Mouse (Mus musculus) heart, adult 11 months (tissue): Measurements from ENCODE around the gene Dbp.

ENCODE experiments used
- DNase-seq: peaks from one replicate; pipeline ENCODE4 v3.0.0; 2022

The Dbp gene

DNA sequence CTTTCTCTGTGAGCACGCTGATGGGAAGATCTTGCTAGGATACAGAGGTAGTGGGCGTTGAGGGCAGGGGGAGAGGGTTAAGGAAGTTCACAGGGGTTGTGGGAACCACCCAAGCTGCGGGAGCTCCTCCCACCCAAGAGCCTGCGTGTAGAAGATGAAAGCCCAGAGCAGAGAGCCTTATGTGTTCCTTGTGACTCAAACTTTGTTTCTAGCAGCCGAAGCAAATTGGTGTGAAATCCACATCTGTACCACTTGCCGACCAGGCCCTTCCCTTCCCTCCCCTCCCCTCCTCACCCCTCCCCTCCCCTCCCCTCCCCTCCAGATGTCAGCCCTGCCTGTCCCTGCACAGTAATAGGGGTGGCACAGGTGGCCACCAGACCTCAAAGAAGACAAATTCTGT lies 9.8 kb upstream of the Dbp start:
- DNase-seq, result no peak

DNA sequence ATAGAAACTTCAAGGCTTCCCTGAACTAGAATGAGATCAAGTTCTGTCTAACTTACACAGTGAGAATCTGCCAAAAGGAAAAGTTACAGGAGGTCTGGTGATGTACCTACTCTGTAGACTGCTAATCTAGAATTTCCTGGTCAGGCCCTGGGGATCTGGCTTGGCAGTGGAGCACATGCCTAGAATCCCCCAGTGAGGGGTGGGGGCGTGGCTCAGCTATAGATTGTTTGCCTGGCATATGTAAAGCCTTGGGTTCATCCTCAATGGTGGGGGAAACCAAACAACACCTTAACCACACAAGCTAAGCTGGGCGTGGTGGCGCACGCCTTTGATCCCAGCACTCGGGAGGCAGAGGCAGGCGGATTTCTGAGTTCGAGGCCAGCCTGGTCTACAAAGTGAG lies 7.0 kb upstream of the Dbp start:
- DNase-seq, result peak; percentile 89

DNA sequence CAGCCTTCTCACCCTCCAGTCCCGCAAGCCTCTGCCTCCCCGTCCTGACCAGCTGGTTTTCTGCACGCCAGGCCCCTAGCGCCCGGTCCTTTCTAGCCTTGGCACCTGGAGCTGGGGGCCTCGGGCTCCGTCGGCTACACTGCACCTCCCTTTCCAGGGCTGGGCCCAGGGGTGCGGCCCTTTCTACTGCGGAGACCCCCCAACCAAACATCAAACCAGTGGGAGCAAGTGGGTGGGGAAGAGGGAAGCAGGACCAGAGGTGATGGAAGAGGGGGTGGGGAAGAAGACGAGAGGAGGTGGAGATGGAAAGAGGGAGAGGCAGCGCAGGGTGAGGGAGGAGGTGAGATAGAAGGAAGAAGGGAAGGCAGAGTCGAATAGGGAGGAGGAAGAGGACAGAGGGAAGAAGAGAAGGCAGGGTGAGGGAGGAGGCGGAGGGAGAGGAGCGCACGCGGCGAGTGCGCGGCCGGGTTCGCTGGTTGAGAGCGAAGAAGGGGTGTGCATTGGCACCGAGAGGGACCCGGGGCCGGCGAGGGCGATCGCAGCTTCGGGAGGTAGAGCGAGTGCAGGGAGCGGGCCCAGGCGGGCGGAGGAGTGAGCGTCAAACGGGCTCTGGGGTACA lies 5.3 kb upstream of the Dbp start, which contains the start of gene Car11:
Car11 (plus strand) TSS at position 321 of the 619 bp plus-strand sequence.
- DNase-seq, result peak; percentile 95

DNA sequence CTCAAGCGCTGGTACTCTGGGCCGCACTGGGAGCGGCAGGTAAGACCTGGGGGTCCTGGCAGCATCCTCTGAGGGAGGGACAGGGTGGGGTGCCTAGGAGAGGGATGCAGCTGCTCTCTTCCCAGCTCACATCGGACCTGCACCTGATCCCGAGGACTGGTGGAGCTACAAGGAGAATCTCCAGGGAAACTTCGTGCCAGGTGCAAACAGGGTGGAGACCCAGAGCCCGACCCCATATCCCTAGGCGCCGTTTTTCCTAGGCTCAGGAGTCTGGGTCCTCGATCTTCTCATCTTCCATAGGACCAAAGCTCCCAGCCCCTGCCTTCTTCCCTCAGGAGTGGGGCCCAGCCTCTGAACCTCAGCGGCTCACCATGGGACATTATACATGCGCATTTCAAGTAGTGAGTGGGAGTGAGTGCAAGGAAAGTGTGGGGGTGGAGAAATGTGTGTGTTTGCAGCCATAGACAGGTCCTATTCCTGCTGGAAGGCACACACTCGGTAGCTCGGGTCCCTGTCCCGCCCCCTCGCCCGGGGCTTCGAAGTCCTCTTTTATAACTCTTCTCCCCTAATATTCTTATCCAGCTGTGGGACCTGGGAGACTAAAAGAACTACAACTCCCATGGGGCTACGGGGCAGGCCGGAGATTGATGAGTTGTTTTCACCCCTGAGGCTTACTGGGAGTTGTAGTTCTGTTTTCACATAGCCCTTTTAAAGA lies 4.4 kb upstream of the Dbp start:
- peak; percentile 99 for DNase-seq

DNA sequence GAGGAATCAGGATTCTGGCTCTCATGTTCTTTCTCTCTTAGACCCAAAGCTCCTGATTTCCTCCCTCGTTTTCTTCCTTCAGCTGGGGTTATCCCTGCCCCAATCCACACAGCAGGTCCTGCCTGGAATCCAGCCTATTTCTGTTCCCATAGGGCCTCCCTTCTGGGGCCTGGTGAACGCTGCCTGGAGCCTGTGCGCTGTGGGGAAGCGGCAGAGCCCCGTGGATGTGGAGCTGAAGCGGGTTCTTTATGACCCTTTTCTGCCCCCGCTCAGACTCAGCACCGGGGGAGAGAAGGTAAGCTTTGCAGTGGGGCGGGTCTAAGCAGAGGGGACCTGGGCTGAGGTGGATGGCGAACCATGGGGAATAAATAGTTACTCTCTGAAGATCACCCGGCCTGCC lies 3.8 kb upstream of the Dbp start:
- DNase-seq, result peak; percentile 97

DNA sequence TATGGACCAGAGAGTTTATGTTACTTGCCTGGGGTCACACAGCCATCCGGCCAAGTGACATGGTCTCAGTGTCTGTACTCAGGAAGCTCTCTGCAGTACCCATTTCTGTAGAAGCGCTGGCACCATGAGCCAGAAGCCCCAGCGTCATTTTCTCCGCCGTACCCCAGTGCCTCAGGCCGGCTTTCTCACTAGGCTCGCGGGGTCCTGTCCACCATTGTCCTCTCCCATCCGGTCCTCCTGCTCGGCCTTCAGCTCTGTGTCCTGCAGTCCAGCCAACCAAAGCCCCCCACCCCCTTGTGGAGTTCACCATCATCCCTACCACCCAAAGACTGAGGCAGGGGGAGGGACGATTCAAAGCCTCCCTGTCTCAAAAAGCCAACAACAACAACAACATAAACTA lies 3.3 kb upstream of the Dbp start:
- peak; percentile 96 for DNase-seq

DNA sequence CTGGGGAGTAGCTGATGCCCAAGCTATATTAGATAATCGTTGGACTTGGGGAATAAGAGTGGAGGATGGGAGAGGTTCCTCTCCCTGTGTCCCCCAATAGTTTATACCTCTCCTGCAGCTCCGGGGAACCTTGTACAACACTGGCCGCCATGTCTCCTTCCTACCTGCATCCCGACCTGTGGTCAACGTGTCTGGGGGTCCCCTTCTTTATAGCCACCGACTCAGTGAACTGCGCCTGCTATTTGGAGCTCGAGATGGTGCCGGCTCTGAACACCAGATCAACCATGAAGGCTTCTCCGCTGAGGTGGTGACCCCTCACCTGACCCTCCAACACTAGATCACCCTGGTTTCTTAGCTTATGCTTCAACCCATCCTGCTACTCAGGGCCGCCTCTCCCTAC lies 2.6 kb upstream of the Dbp start:
- DNase-seq, result peak; percentile 95

DNA sequence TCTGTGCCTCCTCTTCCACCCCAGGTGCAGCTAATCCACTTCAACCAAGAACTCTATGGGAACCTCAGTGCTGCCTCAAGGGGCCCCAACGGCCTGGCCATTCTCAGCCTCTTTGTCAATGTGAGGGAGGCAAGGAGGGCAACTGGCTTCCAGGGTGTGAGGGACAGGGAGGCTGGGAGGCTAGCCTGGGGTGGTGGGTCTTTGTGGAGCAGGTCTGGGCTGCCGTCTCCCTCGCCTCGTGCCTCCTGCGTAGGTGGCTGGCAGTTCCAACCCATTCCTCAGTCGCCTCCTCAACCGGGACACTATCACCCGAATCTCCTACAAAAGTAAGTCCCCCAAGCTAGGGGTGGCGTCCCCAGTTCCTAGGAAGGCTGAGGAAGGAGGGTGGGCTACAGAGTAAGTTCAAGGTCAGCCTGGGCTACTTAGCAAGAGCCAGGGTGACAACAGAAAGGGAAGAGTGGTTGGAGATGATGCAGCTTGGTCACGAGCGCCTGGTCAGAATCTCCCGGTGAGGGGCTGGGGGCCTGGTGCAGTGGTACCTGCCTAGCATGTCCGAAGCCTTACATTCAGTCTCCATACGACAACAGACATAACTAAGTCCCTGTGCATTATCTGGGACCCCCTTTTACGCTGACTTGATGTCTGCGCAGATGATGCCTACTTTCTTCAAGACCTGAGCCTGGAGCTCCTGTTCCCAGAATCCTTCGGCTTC lies 1.9 kb upstream of the Dbp start:
- DNase-seq, result peak; percentile 96

DNA sequence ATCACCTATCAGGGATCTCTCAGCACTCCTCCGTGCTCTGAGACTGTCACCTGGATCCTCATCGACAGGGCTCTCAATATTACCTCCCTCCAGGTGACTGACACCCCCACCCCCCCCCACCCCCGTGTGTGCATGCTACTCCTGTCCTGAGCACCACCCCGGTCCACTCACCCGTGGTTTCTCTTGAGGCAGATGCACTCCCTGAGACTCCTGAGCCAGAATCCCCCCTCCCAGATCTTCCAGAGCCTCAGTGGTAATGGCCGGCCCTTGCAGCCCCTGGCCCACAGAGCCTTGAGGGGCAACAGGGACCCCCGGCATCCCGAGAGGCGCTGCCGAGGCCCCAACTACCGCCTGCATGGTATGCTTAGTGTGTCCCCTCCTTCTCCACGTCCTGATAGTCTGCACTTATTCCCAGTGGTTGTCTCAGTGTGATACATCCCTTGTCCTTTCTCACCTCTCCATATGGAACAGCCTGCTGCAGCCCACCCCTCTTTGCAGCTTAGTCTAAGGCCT lies 1.3 kb upstream of the Dbp start:
- peak; percentile 98 for DNase-seq

DNA sequence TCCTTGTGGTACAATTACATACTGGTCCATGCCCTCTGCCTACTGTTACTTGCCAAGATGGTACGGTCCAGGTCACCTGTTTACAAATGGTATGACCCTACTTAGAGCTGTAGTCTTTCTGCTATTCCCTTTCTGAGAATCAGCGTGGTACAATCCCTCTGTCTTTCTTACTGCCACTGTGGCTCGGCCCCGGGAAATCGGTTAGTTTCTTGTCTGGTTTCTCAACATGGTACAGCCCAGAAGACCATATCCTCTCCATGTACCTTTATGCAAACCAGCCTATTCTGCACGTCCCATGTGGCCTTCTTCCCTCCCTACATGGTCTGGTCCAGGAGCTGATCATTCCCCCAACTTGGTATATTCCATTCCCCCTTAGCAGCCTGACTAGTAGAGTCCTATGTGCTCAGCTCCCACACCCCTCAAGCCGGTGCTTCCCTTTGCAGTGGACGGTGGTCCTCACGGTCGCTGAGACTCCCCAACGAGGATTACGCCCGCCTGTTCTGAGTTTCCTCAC lies 785 bp upstream of the Dbp start:
- DNase-seq, result peak; percentile 99

DNA sequence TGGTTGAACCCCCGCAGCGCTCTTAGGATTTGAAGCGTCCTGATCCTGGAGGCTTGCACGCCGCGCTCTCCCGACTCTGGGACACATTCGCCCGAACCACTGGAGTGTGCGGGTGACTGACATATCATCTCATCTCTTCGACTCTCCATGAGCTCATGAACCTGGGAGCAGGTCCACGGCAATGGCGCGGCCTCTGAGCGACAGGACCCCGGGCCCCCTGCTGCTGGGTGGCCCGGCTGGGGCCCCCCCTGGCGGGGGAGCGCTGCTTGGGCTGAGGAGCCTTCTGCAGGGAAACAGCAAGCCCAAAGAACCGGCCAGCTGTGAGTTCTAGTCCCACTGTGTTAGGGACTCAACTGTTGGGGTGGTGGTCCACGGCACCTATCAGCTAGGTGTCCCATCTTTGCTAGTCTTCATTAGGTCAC lies 566 bp downstream of the Dbp start:
- no peak for DNase-seq

DNA sequence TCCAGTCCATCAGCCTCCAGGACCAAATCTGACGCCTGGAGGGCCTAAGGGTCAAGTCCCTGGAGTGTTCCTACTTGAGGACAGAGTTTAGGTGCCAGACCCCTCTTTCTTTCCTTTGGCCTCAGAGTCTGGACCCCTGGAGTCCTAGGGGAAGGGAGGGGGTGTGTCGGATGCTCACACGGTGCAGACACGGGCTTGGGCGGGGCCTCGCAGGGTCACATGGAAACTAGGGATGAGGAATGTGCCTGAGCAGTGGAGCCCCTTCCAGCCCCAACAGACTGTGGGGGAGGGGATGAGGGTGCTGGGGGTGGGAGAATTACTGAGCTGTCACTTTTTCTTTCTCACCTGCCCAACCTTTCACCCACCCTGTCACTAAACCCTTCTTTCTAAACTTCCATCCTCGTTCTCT lies 989 bp downstream of the Dbp start:
- DNase-seq, result peak; percentile 100

DNA sequence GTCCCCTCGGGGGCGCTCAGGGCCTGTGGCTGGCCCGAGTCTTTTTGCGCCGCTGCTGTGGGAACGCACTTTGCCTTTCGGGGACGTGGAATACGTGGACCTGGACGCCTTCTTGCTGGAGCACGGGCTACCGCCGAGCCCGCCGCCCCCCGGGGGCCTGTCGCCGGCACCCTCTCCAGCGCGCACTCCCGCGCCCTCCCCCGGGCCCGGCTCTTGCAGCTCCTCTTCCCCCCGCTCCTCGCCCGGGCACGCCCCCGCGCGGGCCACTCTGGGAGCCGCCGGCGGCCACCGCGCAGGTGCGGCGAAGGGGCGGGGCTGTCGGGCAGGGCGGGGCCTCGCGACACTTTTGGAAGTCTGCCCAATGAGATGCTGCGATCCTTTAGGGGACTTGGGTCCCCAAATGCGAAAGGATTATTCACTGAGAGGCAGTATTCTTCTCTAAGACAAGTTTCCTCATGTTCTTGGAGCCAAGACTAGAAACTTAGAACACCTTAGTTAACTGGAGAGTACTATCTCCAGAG lies 1.9 kb downstream of the Dbp start:
- DNase-seq, result peak; percentile 100

DNA sequence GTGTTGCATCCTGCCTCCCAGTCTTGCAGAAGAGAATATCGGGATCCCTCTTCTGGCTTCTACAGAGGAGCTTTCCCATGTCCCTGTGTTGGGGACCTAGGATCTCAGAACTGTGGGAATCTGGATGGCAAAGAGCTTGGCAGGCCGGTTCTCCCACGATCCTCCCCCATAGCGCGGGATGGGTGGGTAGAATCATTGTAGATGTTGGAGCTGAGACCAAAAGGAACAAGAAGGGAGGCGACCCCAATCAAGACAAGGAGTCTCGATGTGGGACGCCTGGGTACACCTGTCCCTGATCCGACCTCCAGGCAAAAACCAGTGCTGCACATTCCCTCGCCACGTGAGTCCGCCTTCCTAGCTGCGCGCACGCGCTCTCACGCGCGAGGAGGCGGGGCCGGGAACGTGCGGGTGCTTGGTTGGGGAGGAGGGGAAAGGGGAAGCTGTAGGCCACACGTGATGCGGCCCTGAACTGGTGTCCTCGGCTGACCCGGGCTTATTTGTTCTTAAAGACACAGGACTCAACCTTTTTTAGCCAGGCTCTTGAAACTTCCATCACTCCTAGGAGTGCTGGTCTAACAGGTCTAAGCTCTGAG lies 2.6 kb downstream of the Dbp start:
- DNase-seq, result peak; percentile 100

DNA sequence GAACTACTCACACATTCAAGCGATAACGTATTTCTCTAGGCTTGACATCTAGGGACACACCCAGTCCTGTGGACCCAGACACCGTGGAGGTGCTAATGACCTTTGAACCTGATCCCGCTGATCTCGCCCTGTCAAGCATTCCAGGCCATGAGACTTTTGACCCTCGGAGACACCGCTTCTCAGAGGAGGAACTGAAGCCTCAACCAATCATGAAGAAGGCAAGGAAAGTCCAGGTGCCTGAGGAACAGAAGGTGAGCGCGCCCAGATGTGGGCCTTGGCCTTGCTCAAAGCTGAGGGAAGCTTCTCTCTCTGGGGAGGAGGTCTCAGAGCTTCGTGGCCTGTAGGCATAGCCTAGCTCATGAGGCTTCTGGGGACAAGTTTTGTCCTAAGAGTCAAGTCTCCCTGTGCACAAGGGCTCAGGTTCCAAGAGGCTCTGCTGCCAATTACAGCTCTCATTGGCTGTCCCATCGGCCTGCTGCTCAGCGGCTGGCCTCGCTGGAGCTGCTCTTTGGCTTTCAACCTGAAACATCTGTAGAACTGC lies 3.4 kb downstream of the Dbp start:
- DNase-seq, result peak; percentile 97

DNA sequence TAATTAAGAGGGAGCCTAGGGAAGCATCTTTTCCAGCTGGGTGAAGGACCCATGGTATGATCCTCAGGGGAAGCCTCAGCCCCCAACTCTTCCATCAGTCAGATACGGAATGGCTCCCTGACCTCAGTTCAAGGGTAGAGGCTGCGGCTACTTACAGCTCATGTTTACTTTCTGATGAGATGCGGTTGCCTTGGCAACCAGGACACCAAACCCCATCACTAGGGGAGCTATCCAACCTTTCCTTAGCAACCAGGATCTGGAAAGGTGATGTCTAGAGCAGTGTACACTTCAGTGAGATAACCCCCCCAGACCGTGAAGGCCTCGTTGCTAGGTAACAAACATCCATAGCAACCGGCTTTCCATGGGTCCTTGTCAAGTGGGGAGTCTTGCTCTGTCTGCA lies 4.1 kb downstream of the Dbp start:
- peak; percentile 97 for DNase-seq

DNA sequence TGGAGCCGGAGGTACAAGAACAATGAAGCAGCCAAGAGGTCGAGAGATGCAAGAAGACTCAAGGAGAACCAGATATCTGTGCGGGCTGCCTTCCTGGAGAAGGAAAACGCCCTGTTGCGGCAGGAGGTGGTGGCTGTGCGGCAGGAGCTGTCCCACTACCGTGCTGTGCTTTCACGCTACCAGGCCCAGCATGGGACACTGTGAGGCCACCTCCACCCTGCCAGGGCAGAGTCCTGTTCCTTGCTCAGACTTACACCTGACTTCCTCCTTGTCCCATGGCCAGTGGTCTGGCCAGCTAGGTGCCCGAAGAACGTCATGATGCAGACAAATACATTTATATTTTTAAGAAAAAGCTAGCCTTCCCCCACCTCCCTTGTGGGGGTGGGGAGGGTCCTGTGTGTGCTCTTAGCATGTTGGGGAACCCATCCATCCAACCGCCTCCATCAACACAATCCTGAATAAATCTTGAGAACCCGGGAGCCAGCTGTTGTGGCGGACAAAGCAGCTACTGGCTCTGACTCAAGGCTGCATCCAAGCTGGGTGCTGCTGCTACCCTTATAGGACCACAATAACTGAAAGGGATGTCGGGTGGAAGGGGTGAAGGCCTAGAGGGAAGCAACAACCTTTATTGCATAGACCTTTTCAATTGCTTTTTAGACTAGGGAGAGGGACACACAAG lies 4.9 kb downstream of the Dbp start:
- peak; percentile 97 for DNase-seq

DNA sequence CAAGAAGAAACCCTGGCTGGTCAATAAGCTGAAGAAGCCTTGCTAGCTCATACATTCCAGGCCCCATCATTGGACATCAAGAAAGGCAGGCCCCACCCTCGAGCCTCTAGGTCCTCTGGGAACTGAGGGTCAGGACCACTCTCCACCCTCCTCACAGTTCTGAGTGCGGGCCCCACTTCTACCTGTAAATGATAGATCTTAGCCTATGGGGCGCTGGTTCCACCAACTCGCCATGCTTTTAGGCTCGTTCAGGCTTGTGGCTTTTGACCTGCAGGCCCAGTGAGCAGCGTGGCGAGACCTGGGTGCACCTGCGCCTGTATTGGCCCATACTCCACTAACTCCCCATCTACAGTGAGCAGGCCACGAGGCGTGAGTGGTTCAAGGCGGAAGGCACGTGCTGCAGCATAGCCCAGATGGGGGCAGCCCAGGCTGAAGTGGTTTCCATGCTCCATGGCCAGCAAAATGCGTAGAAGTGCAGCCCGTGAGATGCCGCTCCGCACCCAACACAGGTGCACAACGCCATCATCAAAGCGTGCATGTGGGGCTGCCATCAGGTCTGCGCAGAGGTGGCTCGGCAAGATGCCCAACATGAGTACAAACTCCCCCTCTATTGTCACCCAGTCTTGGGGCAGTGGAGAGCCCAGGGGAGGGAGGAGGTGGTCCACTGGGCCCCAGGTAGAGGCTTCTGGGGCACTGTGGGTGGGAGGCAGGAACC lies 5.7 kb downstream of the Dbp start:
- peak; percentile 98 for DNase-seq

DNA sequence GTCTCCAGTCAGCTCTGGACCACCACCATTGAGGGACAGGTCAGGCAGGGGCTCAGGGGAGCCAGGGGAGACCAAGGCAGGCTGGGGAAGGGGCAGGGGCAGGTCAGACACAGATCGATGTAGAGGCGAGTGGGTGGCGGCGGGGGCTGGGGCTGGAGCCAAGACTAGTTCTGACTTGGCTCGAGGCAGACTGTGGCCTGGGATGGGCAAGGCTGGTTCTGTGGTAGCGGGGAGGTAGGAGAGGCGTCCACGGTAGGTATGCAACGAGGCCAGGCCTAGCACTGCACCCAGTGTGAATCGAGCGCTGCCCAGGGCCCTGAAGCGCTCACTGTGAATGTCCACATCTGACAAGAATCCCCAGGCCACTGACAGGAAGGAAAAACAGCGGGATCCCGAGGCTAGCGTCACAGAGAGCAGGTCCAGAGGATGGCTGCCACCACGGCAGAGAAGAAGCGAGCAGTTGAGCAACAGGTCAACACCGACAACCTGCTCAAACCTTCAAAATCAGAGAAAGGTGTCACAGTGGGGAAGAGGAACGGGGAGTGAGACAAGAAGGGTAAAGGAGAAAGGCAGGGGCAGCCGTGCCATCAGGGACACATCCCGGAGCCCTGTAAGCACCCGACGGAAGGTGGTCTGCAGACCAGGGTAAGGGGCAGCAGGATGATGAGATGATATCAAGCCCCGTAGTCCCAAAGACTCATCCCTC lies 6.6 kb downstream of the Dbp start:
- DNase-seq, result peak; percentile 98

DNA sequence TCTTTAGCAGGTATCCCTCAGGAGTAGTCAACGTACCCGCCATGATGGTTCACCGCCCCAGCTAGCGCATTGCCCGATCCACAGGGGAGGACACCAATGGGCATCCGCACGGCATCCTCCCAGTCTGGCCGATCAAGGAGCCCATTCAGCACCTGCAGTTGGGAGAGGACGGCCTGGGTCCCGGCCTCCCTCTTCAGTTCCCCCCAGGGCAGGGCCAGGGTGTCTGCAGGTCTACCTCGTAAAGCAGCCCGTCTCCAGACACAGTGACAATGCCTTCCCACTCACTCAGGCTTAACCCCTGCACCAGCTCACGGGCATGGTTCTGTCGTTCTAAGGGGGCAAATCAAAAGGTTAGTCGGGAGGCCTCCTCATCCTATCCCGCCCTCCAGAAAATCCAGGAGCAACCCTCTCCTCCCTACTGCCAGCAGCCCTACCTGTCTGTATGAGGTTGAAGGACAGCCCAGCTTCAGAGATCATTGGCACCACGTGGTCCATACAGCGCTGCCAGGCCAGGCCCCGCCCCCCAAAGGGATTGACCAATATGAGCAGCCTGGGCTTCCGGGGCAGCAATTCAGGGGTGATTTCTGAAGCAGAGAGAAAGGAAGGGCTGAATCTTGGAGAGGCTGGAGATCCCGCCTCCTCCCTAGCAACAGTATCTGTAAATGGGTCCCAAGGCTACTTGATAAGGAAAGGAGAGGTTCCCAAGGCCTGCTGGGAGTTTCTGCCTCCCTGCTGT lies 7.3 kb downstream of the Dbp start:
- DNase-seq, result peak; percentile 99
